ENCODE assay signal across 8 mouse cellular contexts in genomic region chr13:54621155-54621932, GRCm38 (mm10). TPM values are rescaled to one million over a fixed set of nuclear protein-coding genes. Genes with fewer than 3 reads are reported as not detected.
DNase-seq lines count a peak whose midpoint lies in the region; ATAC-seq lines count a peak whose summit lies in the region.

TSS of gene Faf2 (plus strand) at chr13:54621784.

- intact Hi-C loops in left cerebral cortex, postnatal 14 days (cut with DNase I) = no loop called here

- no peaks in the 10 kb centered on the region for H3K27me3 ChIP-seq in intestine, embryonic 14.5 days (replicated peaks; ENCODE audit: control insufficient read depth, insufficient read depth, low read length)

- 10% methylated on average over 44 of the region's 44 CpGs for WGBS in intestine, embryonic 14.5 days

- no peaks in the 10 kb centered on the region for H3K36me3 ChIP-seq in intestine, embryonic 14.5 days (ENCODE audit: control insufficient read depth, insufficient read depth, low read length)

- peak within 1 kb of the TSS; percentile 80 for H3K27ac ChIP-seq in intestine, embryonic 14.5 days (ENCODE audit: low read depth)

- peak within 1 kb of the TSS; percentile 98 for H3K4me3 ChIP-seq in intestine, embryonic 14.5 days (ENCODE audit: low read depth, low read length)

- peak within 1 kb of the TSS; percentile 92 for H3K9ac ChIP-seq in intestine, embryonic 14.5 days (ENCODE audit: low read length)

- peaks cover 16% of the 10 kb centered on the region for H3K4me1 ChIP-seq in intestine, embryonic 14.5 days (replicated peaks; ENCODE audit: control insufficient read depth, insufficient read depth, low read length)

- DNase-seq in adrenal gland, adult (ENCODE audit: inconsistent age in 2 of 2, low spot score in 1 of 2) = peak; percentile 98 to 100
- peak; percentile 97 for DNase-seq in embryo, embryonic 10.5 days (ENCODE audit: low spot score)
- peak; percentile 94 for DNase-seq in gastrocnemius, postnatal 25 days
- DNase-seq in intestine, embryonic 14.5 days (ENCODE audit: low spot score) = peak; percentile 100
- peak; percentile 98 to 100 for DNase-seq in left cerebral cortex, postnatal 14 days (ENCODE audit: low spot score in 2 of 2)
- peak; percentile 97 for DNase-seq in mesoderm, embryonic 11.5 days (ENCODE audit: low read depth, low spot score)
- peak; percentile 96 to 98 for DNase-seq in right cerebral cortex, postnatal 36 days (ENCODE audit: low spot score in 2 of 2)
- peak; percentile 95 for DNase-seq in yolk sac, embryonic 10.5 days (ENCODE audit: low spot score)

- ATAC-seq in intestine, embryonic 14.5 days (replicated peaks; ENCODE audit: low FRiP score, low TSS enrichment, low read depth) = peak; percentile 95

- H3K9me3 ChIP-seq in intestine, embryonic 14.5 days (ENCODE audit: control insufficient read depth, low read length) = no peaks in the 10 kb centered on the region

- H3K4me2 ChIP-seq in intestine, embryonic 14.5 days (ENCODE audit: low read length) = peak within 1 kb of the TSS; percentile 89

RNA-seq across cellular contexts. Expression of gene Faf2, which starts in this region (rescaled TPM):
- total RNA-seq in gastrocnemius, postnatal 25 days (2021) = 10 to 100 TPM; 14.1 to 15.4 TPM
- 95.3 and 103 TPM in 2 replicates for polyA plus RNA-seq in intestine, embryonic 14.5 days (2014; fragmentation: Nextera tagmentation; extraction: Ambion mirVana)
- 10 to 100 TPM; 47.4 to 57.3 TPM for total RNA-seq in left cerebral cortex, postnatal 14 days (2021)

Comparison
In these comparisons a context has a peak if more than half of its experiments do, and no peak if none do; other contexts are left out.
1. Peak in every context shown above with its lines: DNase-seq, ATAC-seq, H3K4me3 ChIP-seq and H3K27ac ChIP-seq.